Mouse (Mus musculus): ENCODE measurements around the gene Ttc23l.

DNA sequence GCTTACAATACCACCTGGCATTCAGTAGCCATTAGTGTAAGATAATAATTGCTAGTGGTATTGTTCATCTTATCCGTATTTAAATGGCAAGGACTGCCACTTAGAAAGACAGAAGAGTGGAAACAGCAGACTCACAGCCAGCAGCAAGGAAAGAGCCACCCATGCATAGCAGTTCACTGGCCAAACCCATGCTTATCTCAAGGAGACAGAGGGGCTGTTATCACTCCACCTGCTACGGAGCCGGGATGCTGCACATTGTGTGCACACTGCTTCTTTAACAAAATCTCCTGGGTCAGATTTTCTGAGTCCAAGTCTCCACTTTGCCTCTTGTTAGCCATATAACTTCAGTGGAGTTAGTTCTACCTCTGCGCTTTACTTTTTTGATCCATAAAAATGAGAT, 27.1 kb downstream of the Ttc23l start:
- TF ChIP-seq POLR2A (IDR thresholded peaks at IDR 0.05; ENCODE audit: control insufficient read depth, extremely low read depth, insufficient read depth, low read length, poor library complexity) (no peak), CTCF (IDR thresholded peaks at IDR 0.05; ENCODE audit: borderline replicate concordance, control insufficient read depth, extremely low read depth, insufficient read depth, low read length, poor library complexity) (no peak)
